Mouse (Mus musculus) macrophage (primary cell): Measurements from ENCODE around the gene B130006D01Rik. TPM values are rescaled to one million over a fixed set of nuclear protein-coding genes. Genes with fewer than 3 reads are reported as not detected.

Source experiments
- H3K27ac ChIP-seq: fragments of 350-480 bp; formaldehyde crosslinking; 2 replicates; pipeline ENCODE4 v1.9.0; 2021
- H3K36me3 ChIP-seq: fragments of 350-480 bp; formaldehyde crosslinking; 2 replicates; pipeline ENCODE4 v1.9.0; 2021; ENCODE audit errors: inconsistent target
- H3K4me3 ChIP-seq: fragments of 350-480 bp; formaldehyde crosslinking; 2 replicates; pipeline ENCODE4 v1.9.0; 2021; ENCODE audit errors: inconsistent target
- H3K79me2 ChIP-seq: fragments of 350-480 bp; formaldehyde crosslinking; 2 replicates; pipeline ENCODE4 v1.9.0; 2021; ENCODE audit errors: inconsistent target
- WGBS: methylation state at CpG from one replicate; pipeline ENCODE4 v1.1.7; 2026; ENCODE audit warnings: inconsistent platforms; ENCODE audit not compliant: missing documents; 5-methylcytosine and 5-hydroxymethylcytosine counted together
- polyA plus RNA-seq: library from polyadenylated mRNA; stranded (reverse); fragments of 250-400 nt; gene quantifications from 3 replicates; pipeline ENCODE4 v1.2.4, GENCODE M21; 2018; ENCODE audit warnings: inconsistent platforms
- total RNA-seq, 78 experiments: library from RNA; depleted of rRNA; stranded (reverse); fragments of 250-400 nt; gene quantifications; 1 replicate in 9 of 78; 2 replicates in 24 of 78; 3 replicates in 43 of 78; 4 replicates in 2 of 78; pipeline ENCODE4 v1.2.4; 2018; ENCODE audit warnings: inconsistent platforms in 56 of 78

Gene B130006D01Rik
- total RNA-seq (2018; cell fraction: chromatin; rRNA removed), result 10 to 100 TPM in 14 of 26 experiments, 1 to 10 TPM in 12; 2.5 to 48.9 (median 13.2) TPM
- 1 to 10 TPM in 3 of 26 experiments, under 1 TPM in 15, not detected in 8; 0.03 to 1.2 (median 0.13) TPM for total RNA-seq (2018; cell fraction: cytosol; rRNA removed)
- 10 to 100 TPM in 7 of 26 experiments, 1 to 10 TPM in 17, under 1 TPM in 2; 0.54 to 30.1 (median 3.9) TPM for total RNA-seq (2018; cell fraction: nucleus; rRNA removed)
- 0.11 to 0.15 TPM (median 0.11 TPM) in 3 replicates for polyA plus RNA-seq

GRCm38 (mm10) chr11:95723287-95723686 lies at the start of gene B130006D01Rik:
TSS of gene B130006D01Rik (plus strand) at chr11:95723587.
- WGBS, result 97% methylated on average over 5 of the region's 5 CpGs
- no peak within 1 kb of the TSS for H3K27ac ChIP-seq

GRCm38 (mm10) chr11:95675498-95675897 lies 47.9 kb upstream of the B130006D01Rik start:
- H3K27ac ChIP-seq, result no peak overlapping the region

More at GRCm38 (mm10) chr11:95723287-95723686, at the start of gene B130006D01Rik:
- Histone ChIP-seq H3K79me2 (peaks cover 100% of the 10 kb centered on the region), H3K36me3 (no peaks in the 10 kb centered on the region), H3K4me3 (no peak within 1 kb of the TSS)

GRCm38 (mm10) chr11:95676307-95676706 lies 47.1 kb upstream of the B130006D01Rik start:
- Histone ChIP-seq H3K4me3 (no peak overlapping the region), H3K79me2 (no peaks in the 10 kb centered on the region), H3K36me3 (peaks cover 61% of the 10 kb centered on the region; the same call in 1 of the 2 replicates), H3K27ac (no peak overlapping the region)
- WGBS, result 58% methylated on average over 6 of the region's 6 CpGs

More at GRCm38 (mm10) chr11:95675498-95675897, 47.9 kb upstream of the B130006D01Rik start:
- H3K79me2 ChIP-seq, result no peaks in the 10 kb centered on the region
- WGBS, result 88% methylated on average over 9 of the region's 14 CpGs
- H3K36me3 ChIP-seq, result peaks cover 68% of the 10 kb centered on the region; the same call in 1 of the 2 replicates
- no peak overlapping the region for H3K4me3 ChIP-seq

DNA sequence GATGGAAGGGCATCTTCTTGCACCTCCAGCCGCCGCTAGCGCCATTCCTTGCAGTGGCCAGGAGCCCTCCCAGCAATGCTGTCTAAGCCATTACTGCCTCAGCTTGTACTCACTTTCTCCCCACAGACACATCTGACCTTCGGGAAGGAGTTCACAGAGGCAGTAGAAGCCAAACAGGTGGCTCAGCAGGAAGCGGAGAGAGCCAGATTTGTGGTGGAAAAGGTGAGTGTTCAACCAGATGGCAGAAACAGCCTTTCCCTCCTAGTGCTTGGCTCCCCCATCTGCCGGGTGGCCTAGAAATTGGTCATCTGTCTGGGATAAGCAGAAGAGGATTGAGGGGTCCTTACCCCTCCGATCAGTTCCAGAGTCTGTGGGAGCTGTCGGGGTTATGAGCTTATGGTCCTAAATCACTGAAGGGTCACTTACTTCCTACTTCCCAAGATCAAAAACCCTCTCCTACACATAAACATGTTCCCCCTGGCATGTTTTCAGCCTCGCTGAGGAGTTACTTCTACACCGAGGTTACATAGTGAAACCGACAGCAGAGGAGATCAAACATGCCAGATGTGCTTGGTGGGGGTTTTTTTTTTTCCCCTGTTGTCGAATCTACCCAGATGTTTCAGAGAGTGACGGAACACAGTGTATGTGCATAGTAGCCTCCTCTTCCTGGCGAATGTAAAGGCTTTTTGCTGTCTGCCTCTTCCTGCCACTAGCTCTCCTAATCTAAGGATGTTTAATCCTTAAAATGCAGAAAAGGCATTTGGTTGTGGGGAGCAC lies 45.3 kb upstream of the B130006D01Rik start:
- H3K4me3 ChIP-seq, result no peak overlapping the region
- H3K36me3 ChIP-seq, result peaks cover 48% of the 10 kb centered on the region; the same call in 1 of the 2 replicates
- WGBS, result 96% methylated on average over 14 of the region's 14 CpGs
- H3K27ac ChIP-seq, result no peak overlapping the region
- H3K79me2 ChIP-seq, result no peaks in the 10 kb centered on the region

- Histone ChIP-seq H3K36me3 (peaks cover 30% of the 10 kb centered on the region; the same call in 1 of the 2 replicates), H3K27ac (no peak overlapping the region), H3K79me2 (no peaks in the 10 kb centered on the region), H3K4me3 (no peak overlapping the region)
- 84% methylated on average over 8 of the region's 9 CpGs for WGBS
Measured at GRCm38 (mm10) chr11:95681995-95682601, 41.3 kb upstream of the B130006D01Rik start.

GRCm38 (mm10) chr11:95682946-95683345 lies 40.4 kb upstream of the B130006D01Rik start:
- 92% methylated on average over 3 of the region's 3 CpGs for WGBS
- H3K4me3 ChIP-seq, result no peak overlapping the region

DNA sequence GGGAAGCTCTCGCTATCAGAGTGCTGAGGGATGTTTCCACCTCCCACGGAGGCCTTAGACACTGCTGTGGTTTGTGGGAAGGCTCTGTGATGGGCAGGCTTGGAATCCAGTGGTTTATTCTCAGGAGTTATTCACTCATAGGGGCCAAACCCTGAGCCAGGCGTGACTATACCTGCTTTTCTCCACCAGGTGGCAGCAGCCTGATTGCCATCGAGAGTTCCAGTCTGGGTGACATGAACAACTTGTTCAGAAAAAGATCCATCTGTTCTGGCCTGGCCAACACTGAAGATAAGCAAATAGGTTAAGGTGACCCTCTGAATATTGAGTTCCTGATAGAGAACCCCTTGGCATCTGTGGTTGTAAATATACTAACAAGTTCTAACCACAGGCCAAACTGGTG lies 37.4 kb upstream of the B130006D01Rik start:
- H3K36me3 ChIP-seq, result no peaks in the 10 kb centered on the region
- H3K4me3 ChIP-seq, result no peak overlapping the region
- no peaks in the 10 kb centered on the region for H3K79me2 ChIP-seq
- no peak overlapping the region for H3K27ac ChIP-seq
- WGBS, result 0% methylated on average over 4 of the region's 4 CpGs

More at GRCm38 (mm10) chr11:95682946-95683345, 40.4 kb upstream of the B130006D01Rik start:
- H3K79me2 ChIP-seq, result no peaks in the 10 kb centered on the region
- peaks cover 21% of the 10 kb centered on the region; the same call in 1 of the 2 replicates for H3K36me3 ChIP-seq
- H3K27ac ChIP-seq, result no peak overlapping the region

GRCm38 (mm10) chr11:95687084-95687656 lies 36.2 kb upstream of the B130006D01Rik start:
- no peaks in the 10 kb centered on the region for H3K36me3 ChIP-seq
- peak overlapping the region; percentile 98 for H3K27ac ChIP-seq
- 23% methylated on average over 11 of the region's 11 CpGs for WGBS
- H3K4me3 ChIP-seq, result no peak overlapping the region
- no peaks in the 10 kb centered on the region for H3K79me2 ChIP-seq

DNA sequence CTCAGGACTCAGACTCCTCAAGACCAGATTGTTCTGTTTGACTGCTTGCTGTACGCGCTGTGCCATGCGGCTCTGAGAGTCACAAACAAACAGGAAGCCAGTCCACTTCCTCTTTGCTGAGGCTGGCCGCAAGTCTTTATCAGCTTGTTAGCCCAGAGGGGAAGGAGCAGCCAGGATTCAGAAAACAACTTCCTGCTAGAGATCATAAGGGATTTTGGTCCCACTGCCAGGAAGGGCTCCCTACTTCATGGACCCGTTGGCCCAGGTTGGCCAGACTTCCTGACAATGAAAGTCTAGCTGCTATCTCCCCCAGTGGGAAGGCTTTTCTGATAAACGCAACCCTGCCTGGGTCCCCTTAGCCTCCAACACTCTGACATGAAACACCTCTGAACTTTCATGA lies 34.9 kb upstream of the B130006D01Rik start:
- peak overlapping the region; percentile 98 for H3K27ac ChIP-seq
- no peaks in the 10 kb centered on the region for H3K79me2 ChIP-seq
- H3K4me3 ChIP-seq, result no peak overlapping the region
- H3K36me3 ChIP-seq, result no peaks in the 10 kb centered on the region
- 1% methylated on average over 6 of the region's 6 CpGs for WGBS

DNA sequence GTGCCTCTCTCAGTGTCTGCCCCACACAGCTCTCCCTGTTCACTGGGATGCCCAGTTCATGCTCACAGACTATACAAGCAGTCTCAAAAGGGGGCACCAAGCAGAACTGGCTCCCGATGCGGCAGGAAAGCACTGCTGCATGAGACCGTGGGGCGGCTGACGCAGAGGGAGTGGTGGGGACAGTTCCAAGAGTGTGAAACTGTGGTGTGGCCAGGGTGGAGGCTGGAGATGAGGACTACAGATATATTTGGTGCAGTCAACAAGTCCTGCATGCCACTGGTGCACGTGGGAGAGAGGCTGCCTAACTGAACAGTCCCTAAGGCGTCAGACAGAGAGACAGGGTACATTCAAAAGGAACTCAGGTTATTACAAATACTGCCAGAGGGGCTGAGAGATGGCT lies 34.4 kb upstream of the B130006D01Rik start:
- 4% methylated on average over 7 of the region's 7 CpGs for WGBS

DNA sequence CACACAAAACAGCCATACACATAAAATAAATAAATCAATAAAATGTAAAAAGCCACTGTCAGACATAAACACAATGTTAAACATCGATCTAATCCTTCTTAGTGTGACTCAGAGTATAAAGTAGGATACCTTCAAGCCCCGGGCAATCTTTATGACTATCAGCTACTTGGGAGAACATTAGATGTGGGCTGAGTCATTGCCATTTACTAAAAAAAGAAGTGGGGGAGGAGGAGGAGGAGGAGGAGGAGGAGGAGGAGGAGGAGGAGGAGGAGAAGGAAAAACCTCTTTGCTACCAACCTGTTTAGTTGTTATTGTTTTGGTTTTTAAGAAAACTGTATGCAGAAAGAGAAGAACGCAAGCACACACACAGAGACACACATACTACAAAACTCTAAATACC lies 33.8 kb upstream of the B130006D01Rik start:
- H3K27ac ChIP-seq, result peak overlapping the region; percentile 98
- no peaks in the 10 kb centered on the region for H3K79me2 ChIP-seq
- H3K36me3 ChIP-seq, result no peaks in the 10 kb centered on the region
- WGBS, result 75% methylated on average over 2 of the region's 3 CpGs
- no peak overlapping the region for H3K4me3 ChIP-seq

More for the DNA sequence above, 34.4 kb upstream of the B130006D01Rik start:
- Histone ChIP-seq H3K4me3 (no peak overlapping the region), H3K27ac (peak overlapping the region; percentile 98), H3K79me2 (no peaks in the 10 kb centered on the region), H3K36me3 (no peaks in the 10 kb centered on the region)

- Histone ChIP-seq H3K27ac (no peak overlapping the region), H3K79me2 (no peaks in the 10 kb centered on the region), H3K4me3 (no peak overlapping the region), H3K36me3 (no peaks in the 10 kb centered on the region)
- 98% methylated on average over 5 of the region's 5 CpGs for WGBS
Measured at GRCm38 (mm10) chr11:95698541-95698940, 24.8 kb upstream of the B130006D01Rik start.

DNA sequence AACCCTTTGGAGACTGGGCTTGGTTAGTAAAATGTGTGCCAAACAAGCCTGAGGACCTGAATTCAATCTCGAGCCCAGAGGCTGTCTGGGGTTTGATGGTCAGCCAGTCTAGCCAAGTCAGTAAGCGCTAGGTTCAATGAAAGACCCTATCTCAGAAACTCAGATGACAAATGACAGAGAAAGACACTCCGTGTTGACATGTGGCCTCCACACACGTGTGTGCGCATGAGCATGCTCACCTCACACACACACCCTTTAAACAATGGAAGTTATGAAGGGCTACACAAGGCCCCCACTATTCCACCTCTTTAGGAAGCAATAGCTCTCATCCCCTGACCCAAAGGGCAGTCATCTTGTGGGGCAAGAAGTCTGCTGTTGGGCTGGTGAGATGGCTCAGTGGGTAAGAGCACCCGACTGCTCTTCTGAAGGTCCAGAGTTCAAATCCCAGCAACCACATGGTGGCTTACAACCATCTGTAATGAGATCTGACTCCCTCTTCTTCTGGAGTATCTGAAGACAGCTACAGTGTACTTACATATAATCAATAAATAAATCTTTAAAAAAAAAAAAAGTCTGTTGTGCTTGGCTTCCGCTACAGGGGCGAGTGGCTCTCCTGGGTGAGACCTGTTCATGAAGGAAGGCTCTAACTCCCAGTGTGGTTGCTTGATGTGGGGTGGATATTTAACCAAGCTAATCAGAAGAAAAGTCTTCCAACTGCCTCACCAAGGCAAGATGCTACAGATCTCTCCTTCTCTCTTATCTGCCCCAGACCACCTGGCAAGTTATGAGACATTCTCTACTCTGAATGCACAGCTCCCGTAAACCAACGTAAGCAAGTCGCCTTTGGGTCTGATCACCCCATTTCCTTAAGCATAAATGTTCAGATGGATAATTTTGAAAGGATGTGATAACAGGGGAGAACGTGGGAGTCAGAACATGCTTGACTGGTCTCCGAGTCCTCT lies 22.3 kb upstream of the B130006D01Rik start:
- 94% methylated on average over 13 of the region's 13 CpGs for WGBS
- no peaks in the 10 kb centered on the region for H3K36me3 ChIP-seq
- H3K27ac ChIP-seq, result no peak overlapping the region
- no peaks in the 10 kb centered on the region for H3K79me2 ChIP-seq
- no peak overlapping the region for H3K4me3 ChIP-seq
